Comparison of ENCODE assay signal across 30 mouse cellular contexts in the genomic region with DNA sequence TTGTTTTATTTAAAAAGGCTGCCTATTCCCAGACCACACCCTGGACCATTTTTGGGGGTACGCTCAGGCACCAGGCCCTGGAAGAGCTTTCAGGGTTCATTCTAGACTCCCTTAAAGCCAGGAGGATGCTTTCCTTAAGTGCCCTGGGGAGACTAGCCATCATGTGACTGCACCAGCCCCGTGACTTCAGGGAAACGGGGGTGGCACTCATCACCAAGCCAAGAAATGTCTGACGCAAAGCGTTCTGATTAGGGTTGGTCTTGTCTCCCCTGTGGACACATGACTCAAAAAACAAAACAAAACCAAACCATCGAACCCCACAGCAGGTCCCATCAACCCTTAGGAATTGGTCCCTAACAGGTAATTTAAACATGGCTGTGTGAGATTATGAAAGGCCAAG. TPM values are rescaled to one million over a fixed set of nuclear protein-coding genes. Genes with fewer than 3 reads are reported as not detected.
DNase-seq lines count a peak whose midpoint lies in the region; ATAC-seq and TF ChIP-seq lines count a peak whose summit lies in the region.
"Had no signal": no experiment of that assay in that cellular context is flagged by ENCODE, and none has a peak within 500 bp of the region (broad histone marks: within the 10 kb centered on the region; RNA-seq: fewer than 3 reads in every experiment).

No protein-coding gene starts in this region.

- no peak for TF ChIP-seq POLR2A in testis, adult 2 months (IDR thresholded peaks at IDR 0.05; ENCODE audit: control insufficient read depth, low read depth, low read length)

- WGBS in heart, postnatal 0 days, result 52% methylated on average over 6 of the region's 6 CpGs
- 80% methylated on average over 6 of the region's 6 CpGs for WGBS in heart, embryonic 12.5 days

- no peak for TF ChIP-seq EP300 in heart, postnatal 0 days (IDR thresholded peaks at IDR 0.05; ENCODE audit: low read depth)

- peak overlapping the region; percentile 63 for H3K27ac ChIP-seq in gastrocnemius, adult 2 months
- no peak overlapping the region for H3K27ac ChIP-seq in heart, postnatal 0 days (ENCODE audit: low read depth)
- H3K27ac ChIP-seq in heart, embryonic 12.5 days (ENCODE audit: poor library complexity, severe bottlenecking), result no peak overlapping the region
- H3K27ac ChIP-seq in testis, adult 2 months (ENCODE audit: control insufficient read depth, insufficient read depth, low read depth, low read length), result no peak overlapping the region
- H3K27ac ChIP-seq: forebrain, embryonic 12.5 days; heart, embryonic 13.5 days; hindbrain, embryonic 14.5 days; limb, embryonic 12.5 days; liver, embryonic 15.5 days; midbrain, embryonic 10.5 days had no signal

- TF ChIP-seq CTCF in gastrocnemius, adult 2 months (IDR thresholded peaks at IDR 0.05), result no peak
- no peak for TF ChIP-seq CTCF in heart, postnatal 0 days (IDR thresholded peaks at IDR 0.05; ENCODE audit: low read depth)
- no peak for TF ChIP-seq CTCF in testis, adult 2 months (IDR thresholded peaks at IDR 0.05; ENCODE audit: control insufficient read depth, insufficient read depth, insufficient replicate concordance, low read depth, low read length)

- no peak overlapping the region for H3K9ac ChIP-seq in heart, postnatal 0 days (replicated peaks; ENCODE audit: low read depth, low read length)
- no peak overlapping the region for H3K9ac ChIP-seq in heart, embryonic 12.5 days
- H3K9ac ChIP-seq: forebrain, embryonic 12.5 days; forebrain, postnatal 0 days; heart, embryonic 13.5 days; hindbrain, embryonic 14.5 days; limb, embryonic 12.5 days; liver, embryonic 15.5 days; lung, embryonic 14.5 days had no signal

- H3K4me2 ChIP-seq in heart, postnatal 0 days (ENCODE audit: low read depth, low read length), result no peak overlapping the region
- H3K4me2 ChIP-seq in heart, embryonic 12.5 days, result no peak overlapping the region
- H3K4me2 ChIP-seq: forebrain, embryonic 12.5 days; heart, embryonic 13.5 days; hindbrain, embryonic 14.5 days; limb, embryonic 12.5 days; liver, embryonic 15.5 days; lung, embryonic 14.5 days had no signal

- H3K27me3 ChIP-seq in heart, postnatal 0 days (ENCODE audit: control insufficient read depth, insufficient read depth, low read length), result no peaks in the 10 kb centered on the region
- no peaks in the 10 kb centered on the region for H3K27me3 ChIP-seq in heart, embryonic 12.5 days (replicated peaks)
- H3K27me3 ChIP-seq in testis, adult 2 months (ENCODE audit: control insufficient read depth, insufficient read depth, low read length), result no peaks in the 10 kb centered on the region
- H3K27me3 ChIP-seq: forebrain, embryonic 12.5 days; heart, embryonic 13.5 days; limb, embryonic 12.5 days; liver, embryonic 15.5 days had no signal

- intact Hi-C loops in gastrocnemius, adult 2 months (cut with DNase I), result no loop called here
- intact Hi-C loops in gastrocnemius, postnatal 36 days (cut with DNase I), result no loop called here

- H3K4me1 ChIP-seq in heart, postnatal 0 days (ENCODE audit: control insufficient read depth, insufficient read depth), result peaks cover 39% of the 10 kb centered on the region
- H3K4me1 ChIP-seq in heart, embryonic 12.5 days (replicated peaks), result peaks cover 44% of the 10 kb centered on the region
- H3K4me1 ChIP-seq in testis, adult 2 months (ENCODE audit: control insufficient read depth, insufficient read depth, low read length), result peaks cover 20% of the 10 kb centered on the region

- peak; percentile 37; the same call in 1 of the 2 replicates for ATAC-seq in heart, postnatal 0 days (ENCODE audit: insufficient read depth, low read depth)
- no peak for ATAC-seq in heart, embryonic 12.5 days (ENCODE audit: insufficient number of reproducible peaks, low FRiP score)
- ATAC-seq: CD4-positive, CD25-positive, alpha-beta regulatory T cell, adult 4 months; forebrain, postnatal 0 days; intestine, postnatal 0 days had no signal

- peaks cover 18% of the 10 kb centered on the region for H3K36me3 ChIP-seq in heart, postnatal 0 days (replicated peaks; ENCODE audit: control insufficient read depth, insufficient read depth, low read length)
- H3K36me3 ChIP-seq in heart, embryonic 12.5 days, result peaks cover 42% of the 10 kb centered on the region
- H3K36me3 ChIP-seq in testis, adult 2 months (ENCODE audit: control insufficient read depth, insufficient read depth, low read length), result no peaks in the 10 kb centered on the region

- H3K9me3 ChIP-seq in heart, postnatal 0 days (replicated peaks; ENCODE audit: control insufficient read depth, low read length), result no peaks in the 10 kb centered on the region
- peaks cover 6% of the 10 kb centered on the region; the same call in 1 of the 2 replicates for H3K9me3 ChIP-seq in heart, embryonic 12.5 days (replicated peaks)
- H3K9me3 ChIP-seq: forebrain, embryonic 12.5 days; heart, embryonic 13.5 days; limb, embryonic 12.5 days; liver, embryonic 15.5 days; midbrain, embryonic 10.5 days had no signal

- no peak overlapping the region for H3K4me3 ChIP-seq in gastrocnemius, adult 2 months
- H3K4me3 ChIP-seq in heart, postnatal 0 days (ENCODE audit: low read depth, low read length), result no peak overlapping the region
- no peak overlapping the region for H3K4me3 ChIP-seq in heart, embryonic 12.5 days
- H3K4me3 ChIP-seq in testis, adult 2 months (ENCODE audit: control insufficient read depth, low read depth, low read length), result peak overlapping the region; percentile 79
- H3K4me3 ChIP-seq: forebrain, embryonic 12.5 days; heart, embryonic 13.5 days; limb, embryonic 12.5 days; liver, embryonic 15.5 days; midbrain, embryonic 10.5 days had no signal

- no peak for DNase-seq in gastrocnemius, adult 2 months
- no peak for DNase-seq in gastrocnemius, postnatal 36 days
- DNase-seq in heart, postnatal 0 days (ENCODE audit: low spot score), result no peak
- DNase-seq in testis, postnatal 14 days (ENCODE audit: low spot score), result no peak
- DNase-seq in adrenal gland, adult 2 months, result no peak
- DNase-seq: adrenal gland, postnatal 36 days; cerebellum, adult 9-11 months; embryo, embryonic 11 days; forebrain, postnatal 0 days; gastrocnemius, postnatal 25 days; kidney, adult 9 months; kidney, postnatal 10 days; lung, embryonic 14.5 days; thymus, postnatal 14 days had no signal

RNA-seq across cellular contexts. Expression of a gene that starts 13.4 kb away (rescaled TPM):
- 10 to 100 TPM; 32.9 to 34.7 TPM for total RNA-seq in gastrocnemius, adult 2 months (2021)
- 10 to 100 TPM; 23.6 to 30.5 TPM for total RNA-seq in gastrocnemius, postnatal 36 days (2021)
- total RNA-seq in heart, postnatal 0 days (2014; rRNA removed; ENCODE audit: low replicate concordance), result 43.3 and 52.9 TPM in 2 replicates
- 5.6 and 7.0 TPM in 2 replicates for polyA plus RNA-seq in heart, postnatal 0 days (2015; fragmentation: Nextera tagmentation; extraction: Ambion mirVana)
- polyA plus RNA-seq in heart, embryonic 12.5 days (2016; fragmentation: Nextera tagmentation; extraction: Ambion mirVana), result 6.1 and 6.2 TPM in 2 replicates
- 73.3 and 76.3 TPM in 2 replicates for polyA plus RNA-seq in testis, adult 2 months (2012; rRNA removed)
- 10 to 100 TPM; 47.8 to 73.2 TPM for total RNA-seq in adrenal gland, adult 2 months (2021)
- 63.1 and 63.4 TPM in 2 replicates for polyA plus RNA-seq in adrenal gland, adult 2 months (2012; rRNA removed)

RNA-seq across cellular contexts. Expression of a gene that starts 27.7 kb away (rescaled TPM):
- 10 to 100 TPM; 10.3 to 26.9 TPM for total RNA-seq in gastrocnemius, adult 2 months (2021)
- 10 to 100 TPM; 10.3 to 26.0 TPM for total RNA-seq in gastrocnemius, postnatal 36 days (2021)
- 12.8 and 56.2 TPM in 2 replicates for total RNA-seq in heart, postnatal 0 days (2014; rRNA removed; ENCODE audit: low replicate concordance)
- 17.9 and 20.6 TPM in 2 replicates for polyA plus RNA-seq in heart, postnatal 0 days (2015; fragmentation: Nextera tagmentation; extraction: Ambion mirVana)
- polyA plus RNA-seq in heart, embryonic 12.5 days (2016; fragmentation: Nextera tagmentation; extraction: Ambion mirVana), result 0.21 and 0.24 TPM in 2 replicates
- polyA plus RNA-seq in testis, adult 2 months (2012; rRNA removed), result 2.2 and 2.9 TPM in 2 replicates
- total RNA-seq in adrenal gland, adult 2 months (2021), result 10 to 100 TPM in 1 of 2 experiments, 1 to 10 TPM in 1; 9.2 to 14.2 TPM
- polyA plus RNA-seq in adrenal gland, adult 2 months (2012; rRNA removed), result 4.3 and 5.7 TPM in 2 replicates
- total RNA-seq: hematopoietic stem cell, adult 5-6 weeks; megakaryocyte progenitor cell, adult 5-6 weeks; monocyte, adult 5-6 weeks had no signal
- polyA plus RNA-seq: CD4-positive, CD25-positive, alpha-beta regulatory T cell, adult 4 months; forebrain, embryonic 12.5 days; hindbrain, embryonic 14.5 days; limb, embryonic 12.5 days; lung, embryonic 14.5 days; neural tube, embryonic 14.5 days had no signal

RNA-seq across cellular contexts. Expression of a gene that starts 32.9 kb away (rescaled TPM):
- 1 to 10 TPM in 1 of 2 experiments, under 1 TPM in 1; 0.61 to 3.2 TPM for total RNA-seq in gastrocnemius, adult 2 months (2021)
- 1 to 10 TPM in 1 of 2 experiments, under 1 TPM in 1; 0.62 to 1.4 TPM for total RNA-seq in gastrocnemius, postnatal 36 days (2021)
- total RNA-seq in heart, postnatal 0 days (2014; rRNA removed; ENCODE audit: low replicate concordance), result 0.89 and 6.1 TPM in 2 replicates
- polyA plus RNA-seq in heart, postnatal 0 days (2015; fragmentation: Nextera tagmentation; extraction: Ambion mirVana), result 6.8 and 7.3 TPM in 2 replicates
- 0.19 and 0.37 TPM in 2 replicates for polyA plus RNA-seq in heart, embryonic 12.5 days (2016; fragmentation: Nextera tagmentation; extraction: Ambion mirVana)
- 3.5 and 3.9 TPM in 2 replicates for polyA plus RNA-seq in testis, adult 2 months (2012; rRNA removed)
- total RNA-seq in adrenal gland, adult 2 months (2021), result 1 to 10 TPM in 1 of 2 experiments, under 1 TPM in 1; 0.93 to 1.6 TPM
- polyA plus RNA-seq in adrenal gland, adult 2 months (2012; rRNA removed), result 2.8 TPM in 2 replicates
- total RNA-seq: monocyte, adult 5-6 weeks had no signal
- polyA plus RNA-seq: CD4-positive, CD25-positive, alpha-beta regulatory T cell, adult 4 months; hindbrain, embryonic 14.5 days had no signal

RNA-seq across cellular contexts. Expression of a gene that starts 34.1 kb away (rescaled TPM):
- total RNA-seq in gastrocnemius, adult 2 months (2021), result 1 to 10 TPM; 3.8 to 5.6 TPM
- 1 to 10 TPM; 5.2 to 9.3 TPM for total RNA-seq in gastrocnemius, postnatal 36 days (2021)
- 2.1 and 11.9 TPM in 2 replicates for total RNA-seq in heart, postnatal 0 days (2014; rRNA removed; ENCODE audit: low replicate concordance)
- not detected in 2 replicates for polyA plus RNA-seq in heart, postnatal 0 days (2015; fragmentation: Nextera tagmentation; extraction: Ambion mirVana)
- polyA plus RNA-seq in heart, embryonic 12.5 days (2016; fragmentation: Nextera tagmentation; extraction: Ambion mirVana), result 0.82 TPM in 1 of 2 replicates, not detected in the other
- polyA plus RNA-seq in testis, adult 2 months (2012; rRNA removed), result 3.6 and 4.1 TPM in 2 replicates
- not detected for total RNA-seq in adrenal gland, adult 2 months (2021)
- polyA plus RNA-seq in adrenal gland, adult 2 months (2012; rRNA removed), result 4.3 and 6.8 TPM in 2 replicates
- total RNA-seq: adrenal gland, adult 18-20 months; left cerebral cortex, adult 18-20 months; monocyte, adult 5-6 weeks had no signal
- polyA plus RNA-seq: CD4-positive, CD25-positive, alpha-beta regulatory T cell, adult 4 months; hindbrain, embryonic 14.5 days; intestine, postnatal 0 days; limb, embryonic 12.5 days had no signal

RNA-seq across cellular contexts. Expression of a gene that starts 45.4 kb away (rescaled TPM):
- total RNA-seq in gastrocnemius, adult 2 months (2021), result 1 to 10 TPM; 1.1 to 1.5 TPM
- total RNA-seq in gastrocnemius, postnatal 36 days (2021), result under 1 TPM; 0.64 to 0.84 TPM
- total RNA-seq in heart, postnatal 0 days (2014; rRNA removed; ENCODE audit: low replicate concordance), result 48.3 and 61.5 TPM in 2 replicates
- 47.1 and 57.5 TPM in 2 replicates for polyA plus RNA-seq in heart, postnatal 0 days (2015; fragmentation: Nextera tagmentation; extraction: Ambion mirVana)
- polyA plus RNA-seq in heart, embryonic 12.5 days (2016; fragmentation: Nextera tagmentation; extraction: Ambion mirVana), result 70.1 and 70.6 TPM in 2 replicates
- 3.1 and 4.4 TPM in 2 replicates for polyA plus RNA-seq in testis, adult 2 months (2012; rRNA removed)
- total RNA-seq in adrenal gland, adult 2 months (2021), result 10 to 100 TPM in 1 of 2 experiments, 1 to 10 TPM in 1; 9.0 to 23.0 TPM
- 10.4 and 12.8 TPM in 2 replicates for polyA plus RNA-seq in adrenal gland, adult 2 months (2012; rRNA removed)
- total RNA-seq: megakaryocyte progenitor cell, adult 5-6 weeks; monocyte, adult 5-6 weeks had no signal
